In the genomic region with DNA sequence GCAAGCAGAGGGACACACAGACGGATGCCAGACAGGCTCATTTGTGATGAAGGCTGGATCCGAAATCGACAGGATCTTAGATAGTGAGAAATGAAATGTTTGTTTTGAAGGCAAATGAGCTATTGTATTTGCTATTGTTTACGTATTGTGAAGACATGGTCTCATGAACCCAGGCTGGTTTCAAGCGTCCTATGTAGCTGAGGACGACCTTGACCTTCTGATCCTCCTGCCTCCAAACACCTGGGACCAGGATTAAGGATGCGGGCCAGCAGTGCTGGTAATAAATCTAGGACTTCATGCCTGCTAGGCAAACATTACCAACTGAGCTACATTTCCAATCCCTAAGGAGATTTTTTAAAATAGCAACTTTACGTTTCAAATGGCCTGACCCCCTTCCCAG, we compare ENCODE assay signal across 19 mouse cellular contexts. TPM values are rescaled to one million over a fixed set of nuclear protein-coding genes. Genes with fewer than 3 reads are reported as not detected.
"Had no signal": no experiment of that assay in that cellular context is flagged by ENCODE, and none has a peak within 500 bp of the region (broad histone marks: within the 10 kb centered on the region; RNA-seq: fewer than 3 reads in every experiment).

No protein-coding gene starts in this region.

- H3K9me3 ChIP-seq: liver, embryonic 15.5 days; lung, embryonic 15.5 days; midbrain, embryonic 10.5 days; midbrain, embryonic 12.5 days; neural tube, embryonic 13.5 days; neural tube, embryonic 15.5 days had no signal

- DNase-seq: liver, postnatal 0 days; lung, adult 2 months; lung, postnatal 14 days; lung, postnatal 36 days; midbrain, embryonic 14.5 days; retina, postnatal 1 day; right cerebral cortex, adult 18-20 months; right cerebral cortex, postnatal 14 days; thymus, adult 18-20 months; thymus, postnatal 25 days; thymus, postnatal 4 days had no signal

- H3K9ac ChIP-seq: liver, embryonic 15.5 days; liver, postnatal 0 days; lung, embryonic 15.5 days; midbrain, embryonic 12.5 days; neural tube, embryonic 13.5 days; neural tube, embryonic 15.5 days had no signal

- H3K4me3 ChIP-seq: liver, embryonic 15.5 days; lung, embryonic 15.5 days; midbrain, embryonic 10.5 days; midbrain, embryonic 12.5 days; myocyte; neural tube, embryonic 13.5 days; neural tube, embryonic 15.5 days had no signal

- H3K27ac ChIP-seq: liver, embryonic 15.5 days; lung, embryonic 15.5 days; midbrain, embryonic 10.5 days; midbrain, embryonic 12.5 days; neural tube, embryonic 13.5 days; neural tube, embryonic 15.5 days had no signal

- H3K4me1 ChIP-seq: lung, embryonic 15.5 days; midbrain, embryonic 10.5 days; midbrain, embryonic 12.5 days; neural tube, embryonic 13.5 days; neural tube, embryonic 15.5 days had no signal

- H3K27me3 ChIP-seq: liver, embryonic 15.5 days; lung, embryonic 15.5 days; midbrain, embryonic 12.5 days; neural tube, embryonic 13.5 days; neural tube, embryonic 15.5 days had no signal

RNA-seq across cellular contexts. Expression of a gene that starts 37.5 kb away (rescaled TPM):
- polyA plus RNA-seq: lung, adult 2 months; spleen, adult 2 months had no signal
